Mouse (Mus musculus) NIH3T3 (cell line): ENCODE measurements at regions not wholly inside any gene's neighbourhood (a gene's known extent, or its start where the extent isn't known, plus 50 kb on each side); places are given as distances from the start of the nearest gene placed in this dataset.
"Not testable (repeated sequence)": the region's sequence is repeated elsewhere in the genome, so short reads cannot be mapped to it uniquely, and the experiment has no call there.

ENCODE experiments used
- DNase-seq: peaks from one replicate; pipeline ENCODE4 v3.0.0-alpha.2; 2012; ENCODE audit warnings: low read depth

DNA sequence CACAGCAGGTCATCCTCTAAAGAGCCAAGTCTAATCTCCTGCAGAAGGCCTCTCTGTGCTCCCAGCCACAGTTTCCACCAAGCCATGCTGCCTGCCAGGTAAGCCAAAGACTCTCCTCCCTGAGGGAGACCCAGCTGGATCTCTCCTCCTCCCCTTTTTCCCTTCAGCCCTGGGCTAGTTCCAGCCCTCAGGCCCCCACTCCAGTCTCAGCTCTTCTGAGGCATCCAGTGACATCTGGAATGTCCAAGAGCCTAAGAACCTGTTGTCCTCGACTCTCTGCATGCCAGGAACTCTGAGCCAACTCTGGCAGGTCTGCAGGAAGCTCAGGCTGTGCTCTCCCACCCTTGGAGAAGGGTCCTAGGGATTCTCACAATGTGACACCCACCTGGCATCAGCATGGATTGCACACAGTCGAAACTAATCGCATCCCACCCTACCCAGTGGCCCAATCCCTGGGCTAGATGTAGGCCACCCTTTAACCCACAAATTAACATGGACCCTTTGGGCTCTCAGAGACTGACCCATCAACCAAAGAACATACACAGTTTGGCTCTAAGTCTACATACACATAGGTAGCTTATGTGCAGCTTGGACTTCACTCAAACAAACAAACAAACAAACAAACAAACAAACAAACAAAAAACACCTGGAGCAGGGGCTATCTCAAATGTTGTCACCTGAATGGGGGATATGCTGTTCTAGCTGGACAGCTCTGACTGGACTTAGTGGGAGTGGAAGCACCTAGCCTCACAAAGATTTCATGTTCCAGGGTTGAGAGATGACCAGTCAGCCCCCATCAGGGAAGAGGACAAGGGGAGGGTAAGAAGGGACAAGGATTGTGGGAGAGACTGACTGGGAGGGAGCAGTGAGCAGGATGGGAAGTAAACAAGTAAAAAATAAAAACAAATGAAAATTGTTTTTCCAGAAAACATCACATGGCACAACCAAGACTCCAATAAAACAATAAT lies 57.9 kb upstream of the Zfp709 start:
- DNase-seq: not testable (repeated sequence)

DNA sequence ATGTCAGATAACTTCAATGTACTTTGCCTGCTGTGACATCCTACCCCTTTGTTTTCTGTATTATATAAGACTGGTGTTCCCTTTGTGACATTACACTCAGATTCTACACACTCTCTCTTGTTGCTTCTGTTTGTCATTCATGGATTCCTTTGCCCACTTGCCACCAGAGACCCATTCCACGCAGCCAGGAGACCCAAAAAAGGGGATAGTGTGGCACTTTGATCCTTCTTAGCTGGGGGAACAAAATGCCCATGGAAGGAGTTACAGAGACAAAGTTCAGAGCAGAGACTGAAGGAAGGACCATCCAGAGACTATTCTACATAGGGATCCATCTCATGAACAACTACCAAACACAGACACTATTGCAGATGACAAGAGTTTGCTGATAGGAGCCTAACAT lies 59.1 kb upstream of the Zfp709 start:
- DNase-seq: not testable (repeated sequence)

DNA sequence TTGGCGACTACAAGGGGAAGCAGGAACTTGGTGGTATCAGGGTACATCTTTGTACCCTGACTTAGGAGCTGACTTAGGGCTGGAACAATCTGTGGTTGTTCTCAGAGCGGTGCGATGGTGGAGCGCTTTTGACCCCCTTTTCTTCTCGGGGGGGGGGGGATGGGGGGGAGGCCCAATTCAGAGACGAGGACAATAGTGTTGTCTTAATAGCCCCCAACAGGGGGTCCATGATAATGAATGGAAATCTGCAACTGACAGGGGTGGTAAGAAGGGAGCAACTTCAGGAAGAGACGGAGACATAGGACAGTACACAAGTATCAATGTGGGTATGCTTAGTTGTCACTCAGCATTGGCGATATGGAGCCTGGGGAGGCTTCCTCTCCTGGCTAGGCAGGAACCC lies 61.9 kb upstream of the Zfp709 start:
- not testable (repeated sequence) for DNase-seq

DNA sequence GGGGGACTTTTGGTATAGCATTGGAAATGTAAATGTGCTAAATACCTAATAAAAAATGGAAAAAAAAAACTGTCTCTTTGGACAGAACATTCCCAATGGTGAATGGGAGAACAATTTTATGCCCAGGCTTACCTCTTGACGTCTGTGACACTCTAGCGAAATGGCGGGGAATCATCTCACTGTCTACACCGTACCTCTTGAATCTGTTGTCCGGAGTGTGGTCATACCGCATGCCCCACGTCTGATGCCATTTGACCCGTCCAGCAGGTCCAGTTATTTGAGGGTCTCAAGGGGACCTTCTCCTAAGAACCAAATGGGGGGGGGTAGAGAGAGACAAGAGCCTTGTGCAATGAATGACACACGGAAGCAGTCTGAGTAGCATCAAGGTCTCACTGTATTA lies 62.4 kb upstream of the Zfp709 start:
- DNase-seq: not testable (repeated sequence)

DNA sequence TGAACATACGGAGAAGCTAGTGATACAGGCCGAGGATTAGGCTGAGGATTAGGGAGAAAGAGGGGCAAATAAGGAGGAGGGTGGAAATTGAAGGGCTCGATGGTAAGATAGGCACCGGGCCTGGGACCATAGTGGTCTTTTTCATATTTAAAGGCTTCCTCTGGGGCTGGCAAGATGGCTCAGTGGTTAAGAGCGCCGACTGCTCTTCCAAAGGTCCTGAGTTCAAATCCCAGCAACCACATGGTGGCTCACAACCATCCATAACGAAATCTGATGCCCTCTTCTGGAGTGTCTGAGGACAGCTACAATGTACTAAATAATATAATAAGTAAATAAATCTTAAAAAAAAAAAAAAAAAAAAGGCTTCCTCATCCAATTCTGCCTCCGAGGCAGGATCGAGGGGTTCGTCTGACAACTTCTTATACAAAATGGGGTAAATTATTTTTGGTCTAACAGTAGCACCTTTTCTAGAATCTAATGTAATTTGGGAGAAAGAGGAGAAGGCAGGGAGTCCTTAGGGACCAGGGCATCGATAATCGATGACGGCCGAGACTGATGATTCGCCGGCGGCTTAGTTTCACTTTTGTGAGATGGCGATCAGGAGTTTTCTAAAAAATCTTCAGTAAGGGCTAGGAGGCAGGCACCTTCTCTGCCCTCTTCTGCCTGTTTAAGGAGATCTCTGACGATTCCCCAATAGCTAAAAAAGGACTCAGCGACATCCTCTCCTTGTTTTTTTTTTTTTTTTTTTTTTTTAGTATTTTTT lies 65.4 kb upstream of the Zfp709 start:
- not testable (repeated sequence) for DNase-seq

DNA sequence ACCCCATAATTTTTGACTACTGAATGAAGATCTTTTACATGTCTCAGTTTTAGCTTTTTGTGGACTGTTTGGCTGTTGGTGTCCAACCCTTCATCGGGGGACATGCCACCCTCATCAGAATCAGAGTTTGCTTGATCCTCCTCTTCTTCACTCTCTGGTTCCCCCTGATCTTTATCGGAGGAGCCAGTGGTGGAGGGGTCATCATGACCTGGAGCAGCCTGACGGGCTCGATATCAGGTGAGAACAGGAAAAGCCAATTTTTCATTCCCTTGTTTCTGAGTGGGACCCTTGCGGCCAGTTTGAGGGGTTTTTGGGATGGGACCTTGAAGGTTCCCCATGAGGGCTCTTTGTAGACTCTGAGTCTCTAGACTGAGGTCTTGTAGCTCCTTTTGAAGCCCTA lies 66.0 kb upstream of the Zfp709 start:
- DNase-seq: not testable (repeated sequence)

DNA sequence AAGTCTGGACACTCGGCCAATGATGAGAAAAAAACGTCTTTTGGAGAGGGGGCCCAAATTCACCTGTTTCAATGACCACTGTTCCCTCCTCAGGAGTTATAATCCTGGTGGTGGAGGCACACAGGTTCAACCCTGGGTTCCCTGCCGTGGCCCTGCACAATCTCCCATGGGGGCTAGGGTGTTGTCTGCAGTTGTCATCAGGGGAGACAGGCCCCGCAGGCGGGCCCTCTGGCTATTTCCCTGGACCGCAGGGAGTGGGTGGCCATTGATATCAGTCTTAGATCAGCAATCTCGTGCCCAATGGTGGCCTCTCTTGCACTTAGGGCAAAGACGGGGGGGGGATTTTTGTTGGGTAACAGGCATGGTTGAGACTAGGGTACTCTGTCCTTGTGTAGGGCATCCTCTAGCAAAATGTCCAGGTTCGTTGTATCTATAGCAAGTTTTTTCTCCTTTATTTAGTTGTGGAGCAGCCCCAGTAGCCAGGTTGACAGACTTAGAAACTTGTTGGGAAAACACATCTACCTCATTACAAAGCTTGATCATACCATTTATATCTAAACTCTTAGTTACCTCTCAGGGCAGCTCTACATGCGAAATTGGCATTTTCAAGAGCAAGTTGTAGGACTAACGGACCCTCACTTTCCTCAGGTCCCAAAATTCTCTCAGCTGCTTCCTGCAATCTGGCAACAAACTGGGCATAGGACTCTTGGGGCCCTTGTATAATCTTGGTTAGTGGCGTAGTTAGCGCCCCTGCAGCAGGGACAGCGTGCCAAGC lies 66.9 kb upstream of the Zfp709 start:
- not testable (repeated sequence) for DNase-seq

DNA sequence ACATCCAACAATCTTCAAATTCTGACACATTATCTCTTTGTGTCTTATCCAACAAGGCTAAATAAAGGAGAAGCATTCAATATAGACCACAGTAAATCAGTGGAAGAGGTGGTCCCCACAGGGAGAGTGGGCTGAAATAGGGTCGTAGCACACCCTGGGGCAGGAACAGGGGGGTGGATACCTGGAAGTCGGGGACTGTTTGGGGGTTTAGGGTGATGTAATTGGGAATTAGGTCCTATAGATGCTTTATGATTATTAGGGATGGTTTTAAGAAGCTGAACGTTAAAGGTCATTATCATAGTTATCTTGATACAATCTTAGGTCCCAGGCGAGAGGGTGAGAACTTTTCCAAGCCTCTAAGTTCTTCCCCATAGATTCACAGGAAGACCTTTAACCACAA lies 67.9 kb upstream of the Zfp709 start:
- not testable (repeated sequence) for DNase-seq

DNA sequence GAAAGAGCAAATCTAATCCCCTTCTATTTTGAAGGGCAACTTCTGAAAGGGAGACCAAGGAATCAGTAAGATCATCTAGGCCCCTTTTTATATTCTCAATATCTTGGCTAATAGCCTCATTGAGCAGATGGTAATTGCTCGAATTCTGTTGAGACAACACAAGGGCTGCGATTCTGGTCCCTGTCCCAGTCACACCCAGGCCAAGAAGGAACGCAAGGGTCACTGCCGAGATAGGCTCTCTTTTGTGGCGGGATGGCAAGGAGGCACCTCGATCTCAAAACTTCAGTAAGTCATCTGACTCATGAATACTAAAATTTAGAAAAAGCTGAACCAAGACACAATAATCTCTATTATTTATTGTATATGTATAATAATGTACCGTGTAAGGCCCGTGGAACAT lies 68.6 kb upstream of the Zfp709 start:
- not testable (repeated sequence) for DNase-seq

DNA sequence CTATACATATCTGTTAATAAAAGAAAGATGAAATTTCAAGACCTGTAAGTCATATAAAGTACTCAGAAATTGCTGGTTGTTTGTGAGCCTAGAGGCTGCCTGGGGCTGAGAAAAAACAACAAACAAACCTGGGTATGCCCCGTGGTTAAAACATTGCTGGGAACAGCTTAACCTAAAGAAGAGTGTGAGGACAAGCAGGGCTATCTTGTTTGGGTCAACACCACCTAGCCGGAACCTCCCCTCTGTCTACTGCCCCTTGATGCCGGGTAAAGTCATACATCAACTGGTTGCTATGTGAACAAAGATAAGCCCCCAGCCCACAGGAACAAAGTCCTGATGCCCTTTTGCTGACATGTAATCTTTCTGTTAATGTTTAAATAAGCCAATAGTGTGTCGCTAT lies 74.0 kb upstream of the Zfp709 start:
- DNase-seq: not testable (repeated sequence)

DNA sequence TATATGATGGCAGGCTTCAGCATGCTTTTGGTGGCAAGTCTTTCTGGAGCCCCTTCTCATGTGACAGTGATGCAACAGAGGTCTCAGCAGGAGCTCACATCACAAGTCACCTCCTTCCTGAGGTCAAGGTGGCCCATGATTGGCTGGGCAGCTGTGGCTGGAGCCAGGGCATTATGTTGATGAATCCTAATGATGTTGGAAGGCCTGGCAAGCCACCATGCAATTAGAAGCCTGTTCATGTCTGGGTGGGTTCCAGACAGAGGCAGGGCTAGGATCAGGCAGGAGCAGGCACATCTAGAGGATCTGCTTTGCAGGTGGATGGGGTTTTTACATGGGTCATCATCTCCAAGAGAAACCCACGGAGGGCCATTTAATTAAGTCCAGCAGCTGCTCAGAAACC lies 77.2 kb upstream of the Zfp709 start:
- not testable (repeated sequence) for DNase-seq

DNA sequence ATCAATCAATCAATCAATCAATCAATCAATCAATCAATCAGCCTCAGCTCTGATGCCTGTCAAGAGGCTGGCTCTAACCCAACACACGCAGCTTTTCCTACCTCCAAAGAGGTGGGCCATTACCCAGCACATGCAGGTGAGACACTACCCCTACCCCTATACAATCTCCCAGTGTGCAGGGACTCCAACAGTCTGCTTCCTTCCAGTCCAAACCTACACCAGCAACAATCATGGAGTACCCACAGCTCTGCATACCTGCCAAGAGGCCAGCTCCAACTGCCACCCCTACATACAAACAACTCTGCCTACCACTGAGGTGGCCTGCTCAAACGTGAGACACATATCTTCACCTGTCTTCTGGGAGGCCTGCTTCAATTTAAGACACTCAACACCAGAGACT lies 76.7 kb upstream of the Fcho1 start:
- DNase-seq: not testable (repeated sequence)

DNA sequence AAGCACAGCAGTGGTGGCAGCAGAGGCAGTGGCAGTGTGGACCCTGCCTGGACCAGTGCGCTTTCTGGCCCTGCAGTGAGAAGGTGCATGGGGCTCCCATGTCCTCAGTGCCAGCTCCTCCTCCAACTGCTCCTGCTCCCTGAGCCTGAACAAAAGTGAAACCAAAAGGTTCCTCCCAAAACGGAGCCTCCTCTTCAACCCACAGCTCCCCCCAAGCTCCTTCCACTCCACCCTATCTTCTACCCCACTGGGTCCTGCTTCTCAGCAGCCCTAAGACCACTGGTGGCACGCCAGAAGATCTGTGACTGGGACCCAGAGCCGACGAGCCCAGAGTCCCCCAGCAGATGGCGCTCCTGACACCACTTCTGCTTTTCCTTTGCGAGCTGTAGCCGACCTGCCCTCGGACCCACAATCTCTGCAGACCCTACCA lies 63.5 kb upstream of the Fcho1 start:
- peak; percentile 21 for DNase-seq

DNA sequence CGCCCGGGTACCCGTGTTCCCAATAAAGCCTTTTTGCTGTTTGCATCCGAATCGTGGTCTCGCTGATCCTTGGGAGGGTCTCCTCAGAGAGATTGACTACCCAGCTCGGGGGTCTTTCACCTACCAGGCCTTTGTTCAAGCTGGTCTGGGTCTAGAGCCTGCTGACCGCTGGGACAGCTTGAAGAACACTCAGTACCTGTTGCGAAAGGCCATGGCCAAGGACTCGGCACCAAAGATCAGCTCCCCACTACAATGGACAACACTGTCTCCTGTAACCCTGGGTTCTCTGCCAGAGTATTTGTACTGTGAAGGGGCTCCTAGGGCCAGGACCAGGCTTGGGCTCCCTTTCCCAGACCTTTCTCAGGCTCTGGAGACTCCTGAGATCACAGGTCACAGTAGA lies 55.1 kb upstream of the Fcho1 start:
- not testable (repeated sequence) for DNase-seq

DNA sequence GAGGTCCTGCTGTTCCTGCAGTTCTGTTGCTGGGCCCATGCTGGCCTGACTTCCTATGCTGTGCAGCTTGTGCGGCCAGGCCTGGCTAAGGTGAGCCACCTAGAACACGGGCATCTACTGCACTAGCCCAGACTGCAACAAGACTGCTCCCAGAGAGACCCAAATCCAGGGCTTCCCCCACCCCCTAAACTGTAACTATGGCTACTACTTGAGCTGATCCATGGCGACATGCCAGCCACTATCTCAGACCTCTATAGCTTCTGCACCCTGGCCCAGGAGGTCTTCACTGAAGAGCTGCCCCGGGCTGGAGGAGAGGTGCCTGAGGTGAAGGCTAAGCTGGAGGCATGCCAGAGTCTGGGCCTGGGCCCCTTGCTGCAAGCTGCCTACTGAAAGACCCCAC lies 54.3 kb upstream of the Fcho1 start:
- not testable (repeated sequence) for DNase-seq

DNA sequence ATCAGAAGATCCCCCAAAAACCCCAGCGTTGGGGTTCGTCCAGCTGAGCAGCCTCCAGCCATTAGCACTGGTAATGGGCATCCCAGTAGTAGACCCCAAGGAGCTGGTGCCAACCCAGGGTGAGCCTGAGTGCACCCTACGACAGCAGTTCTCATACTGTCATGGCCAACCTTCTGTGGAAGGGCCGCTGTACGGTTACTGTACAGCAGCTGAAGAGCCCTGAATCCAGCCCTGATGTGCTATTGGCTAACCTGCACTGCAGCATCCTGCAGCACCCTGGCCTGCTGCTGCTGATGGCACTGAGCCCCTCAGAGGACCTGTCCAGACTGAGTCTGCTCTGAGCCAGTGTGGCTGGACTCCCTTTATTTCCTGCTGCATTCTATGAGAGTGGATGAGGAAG lies 53.9 kb upstream of the Fcho1 start:
- not testable (repeated sequence) for DNase-seq

DNA sequence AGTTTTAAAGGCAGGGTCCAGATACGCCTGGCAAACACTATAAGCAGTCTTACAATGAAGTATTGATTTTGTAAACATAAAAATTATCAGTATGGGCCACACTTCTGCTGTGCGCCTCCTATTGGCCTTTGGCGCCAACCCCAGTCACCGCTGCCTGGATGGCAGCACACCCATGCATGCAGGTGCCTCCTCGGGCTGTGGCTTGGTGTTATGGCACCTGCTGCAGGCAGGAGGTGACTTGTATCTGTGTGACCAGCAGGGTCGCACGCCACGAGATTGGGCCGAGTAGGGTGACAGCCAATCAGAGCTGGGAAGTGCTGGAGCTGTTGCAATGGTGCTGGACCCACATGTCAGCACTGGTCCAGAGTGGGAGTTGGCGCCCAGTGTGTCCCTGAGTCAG lies 53.4 kb upstream of the Fcho1 start:
- no peak for DNase-seq
